Mouse (Mus musculus): ENCODE measurements around the gene Jkamp. TPM values are rescaled to one million over a fixed set of nuclear protein-coding genes. Genes with fewer than 3 reads are reported as not detected.

The Jkamp gene
- total RNA-seq, 1 experiment = 33.2 TPM

DNA sequence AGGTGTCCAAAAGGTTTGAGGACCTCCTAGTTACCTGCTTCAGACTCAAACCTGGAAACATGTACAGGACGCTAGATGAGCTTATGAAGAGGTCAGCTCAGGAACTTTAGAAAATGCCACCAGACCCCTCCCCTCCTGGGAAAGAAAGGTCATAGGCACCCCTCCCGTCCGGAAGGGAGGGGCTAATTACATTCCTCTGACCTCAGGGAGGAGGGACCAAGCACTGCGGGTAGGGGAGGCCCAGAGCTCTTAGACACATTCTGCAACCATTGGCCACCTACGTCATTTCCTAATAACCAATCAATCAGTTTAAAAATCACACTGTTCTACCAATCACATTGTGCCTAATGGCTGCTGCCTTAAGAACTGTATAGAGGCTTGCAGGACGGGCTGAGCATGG, 32.8 kb upstream of the Jkamp start:
- H3K4me3 ChIP-seq (ENCODE audit: insufficient read depth in 1 of 2, low read depth in 1 of 2, low read length in 2 of 2, poor library complexity in 1 of 2, severe bottlenecking in 1 of 2) = no peak overlapping the region
- no peaks in the 10 kb centered on the region for H3K4me1 ChIP-seq (ENCODE audit: control insufficient read depth in 2 of 2, insufficient read depth in 2 of 2, low read length in 2 of 2, poor library complexity in 1 of 2)
- no peak for TF ChIP-seq HCFC1 (IDR thresholded peaks at IDR 0.05; ENCODE audit: borderline replicate concordance, insufficient read depth, low read length)
- TF ChIP-seq CHD2 (IDR thresholded peaks at IDR 0.05; ENCODE audit: low read depth, low read length) = no peak
- TF ChIP-seq ZNF384 (IDR thresholded peaks at IDR 0.05; ENCODE audit: low read depth, low read length) = no peak
- no peak for TF ChIP-seq MAFK (IDR thresholded peaks at IDR 0.05; ENCODE audit: insufficient read depth, low read depth, low read length)
- no peak for TF ChIP-seq ZC3H11A (IDR thresholded peaks at IDR 0.05; ENCODE audit: borderline replicate concordance, low read depth, low read length)

DNA sequence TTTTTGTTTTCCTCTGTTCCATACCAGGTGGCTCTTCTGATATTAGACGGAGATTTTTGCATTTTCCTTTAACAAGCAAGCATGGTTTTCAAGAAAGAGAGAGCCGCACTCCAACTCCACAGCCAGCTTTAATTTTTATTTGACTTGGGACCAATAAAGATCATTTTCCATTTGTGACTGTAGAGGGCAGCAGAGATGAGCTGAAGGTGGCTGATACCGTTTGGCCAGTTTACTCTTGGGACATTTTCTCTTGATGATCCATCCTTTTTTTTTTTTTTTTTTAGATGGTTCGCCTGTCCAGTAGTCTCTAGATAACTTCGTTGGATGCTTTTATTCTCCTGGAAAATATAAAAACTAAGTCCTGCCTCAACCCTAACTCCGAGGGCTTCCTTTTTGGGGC, 32.1 kb upstream of the Jkamp start:
- in situ Hi-C loops (cut with MboI; ENCODE audit: low sequenced_read_pairs in 2 of 2, unreplicated experiment in 2 of 2) = no loop called here
- DNase-seq (ENCODE audit: low read depth, low spot score) = no peak
- TF ChIP-seq ZC3H11A (IDR thresholded peaks at IDR 0.05; ENCODE audit: borderline replicate concordance, low read depth, low read length) (no peak), ZNF384 (IDR thresholded peaks at IDR 0.05; ENCODE audit: low read depth, low read length) (peak; percentile 75)
- Histone ChIP-seq H3K36me3 (ENCODE audit: control insufficient read depth, insufficient read depth, low read length, poor library complexity, severe bottlenecking) (no peaks in the 10 kb centered on the region), H3K4me1 (ENCODE audit: control insufficient read depth in 2 of 2, insufficient read depth in 2 of 2, low read length in 2 of 2, poor library complexity in 1 of 2) (no peaks in the 10 kb centered on the region), H3K4me3 (ENCODE audit: insufficient read depth in 1 of 2, low read depth in 1 of 2, low read length in 2 of 2, poor library complexity in 1 of 2, severe bottlenecking in 1 of 2) (no peak overlapping the region), H3K9me3 (ENCODE audit: control insufficient read depth, insufficient read depth, low read depth, low read length) (no peaks in the 10 kb centered on the region), H3K9ac (ENCODE audit: insufficient read depth, low read depth, low read length, poor library complexity, severe bottlenecking) (no peak overlapping the region), H3K27ac (ENCODE audit: insufficient read depth, low read depth, low read length, poor library complexity, severe bottlenecking) (no peak overlapping the region)

More for the DNA sequence above, 32.8 kb upstream of the Jkamp start:
- Histone ChIP-seq H3K27ac (ENCODE audit: insufficient read depth, low read depth, low read length, poor library complexity, severe bottlenecking) (no peak overlapping the region), H3K9ac (ENCODE audit: insufficient read depth, low read depth, low read length, poor library complexity, severe bottlenecking) (no peak overlapping the region), H3K36me3 (ENCODE audit: control insufficient read depth, insufficient read depth, low read length, poor library complexity, severe bottlenecking) (no peaks in the 10 kb centered on the region), H3K9me3 (ENCODE audit: control insufficient read depth, insufficient read depth, low read depth, low read length) (no peaks in the 10 kb centered on the region)
- in situ Hi-C loops (cut with MboI; ENCODE audit: low sequenced_read_pairs in 2 of 2, unreplicated experiment in 2 of 2) = no loop called here
- DNase-seq (ENCODE audit: low read depth, low spot score) = no peak

DNA sequence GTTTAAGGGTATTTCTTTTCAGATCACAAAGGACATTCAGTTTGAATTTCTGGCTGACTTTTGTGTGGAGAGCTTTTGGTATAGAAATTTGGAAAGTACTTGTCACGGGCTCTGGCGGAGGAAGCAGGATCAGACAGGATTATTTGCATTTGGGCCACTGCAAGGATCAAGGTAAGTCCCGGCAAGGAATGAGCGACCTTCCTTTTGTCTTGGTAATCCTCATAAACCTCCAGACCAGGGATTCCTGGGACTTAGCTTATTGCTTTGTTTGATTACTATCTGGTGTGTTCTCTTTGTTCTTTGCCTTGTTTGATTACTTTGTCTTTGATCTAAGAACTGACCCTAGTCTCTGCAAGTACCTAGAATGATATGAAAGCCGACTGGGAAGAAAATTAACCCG, 31.5 kb upstream of the Jkamp start:
- Histone ChIP-seq H3K36me3 (ENCODE audit: control insufficient read depth, insufficient read depth, low read length, poor library complexity, severe bottlenecking) (no peaks in the 10 kb centered on the region), H3K4me1 (ENCODE audit: control insufficient read depth in 2 of 2, insufficient read depth in 2 of 2, low read length in 2 of 2, poor library complexity in 1 of 2) (no peaks in the 10 kb centered on the region), H3K4me3 (ENCODE audit: insufficient read depth in 1 of 2, low read depth in 1 of 2, low read length in 2 of 2, poor library complexity in 1 of 2, severe bottlenecking in 1 of 2) (no peak overlapping the region), H3K27ac (ENCODE audit: insufficient read depth, low read depth, low read length, poor library complexity, severe bottlenecking) (no peak overlapping the region), H3K9me3 (ENCODE audit: control insufficient read depth, insufficient read depth, low read depth, low read length) (no peaks in the 10 kb centered on the region), H3K9ac (ENCODE audit: insufficient read depth, low read depth, low read length, poor library complexity, severe bottlenecking) (no peak overlapping the region)
- in situ Hi-C loops (cut with MboI; ENCODE audit: low sequenced_read_pairs in 2 of 2, unreplicated experiment in 2 of 2) = no loop called here
- TF ChIP-seq ZNF384 (IDR thresholded peaks at IDR 0.05; ENCODE audit: low read depth, low read length) (no peak), MAFK (IDR thresholded peaks at IDR 0.05; ENCODE audit: insufficient read depth, low read depth, low read length) (no peak), HCFC1 (IDR thresholded peaks at IDR 0.05; ENCODE audit: borderline replicate concordance, insufficient read depth, low read length) (no peak), ZC3H11A (IDR thresholded peaks at IDR 0.05; ENCODE audit: borderline replicate concordance, low read depth, low read length) (no peak), CHD2 (IDR thresholded peaks at IDR 0.05; ENCODE audit: low read depth, low read length) (no peak)
- no peak for DNase-seq (ENCODE audit: low read depth, low spot score)

DNA sequence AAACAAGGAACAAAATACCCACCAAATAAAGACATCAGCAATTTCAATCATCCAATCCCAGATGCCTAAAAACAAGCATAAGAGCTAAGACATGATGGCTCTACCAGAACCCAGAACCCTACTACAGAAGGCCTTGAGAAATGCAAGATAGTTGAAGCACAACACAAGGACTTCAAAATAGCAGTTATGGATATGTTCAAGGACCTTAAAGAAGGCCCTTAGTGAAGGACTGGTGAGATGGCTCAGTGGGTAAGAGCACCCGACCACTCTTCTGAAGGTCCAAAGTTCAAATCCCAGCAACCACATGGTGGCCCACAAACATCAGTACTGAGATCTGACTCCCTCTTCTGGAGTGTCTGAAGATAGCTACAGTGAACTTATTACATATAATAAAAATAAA, 27.6 kb upstream of the Jkamp start:
- Histone ChIP-seq H3K4me3 (ENCODE audit: insufficient read depth in 1 of 2, low read depth in 1 of 2, low read length in 2 of 2, poor library complexity in 1 of 2, severe bottlenecking in 1 of 2) (no peak overlapping the region), H3K9ac (ENCODE audit: insufficient read depth, low read depth, low read length, poor library complexity, severe bottlenecking) (no peak overlapping the region)

DNA sequence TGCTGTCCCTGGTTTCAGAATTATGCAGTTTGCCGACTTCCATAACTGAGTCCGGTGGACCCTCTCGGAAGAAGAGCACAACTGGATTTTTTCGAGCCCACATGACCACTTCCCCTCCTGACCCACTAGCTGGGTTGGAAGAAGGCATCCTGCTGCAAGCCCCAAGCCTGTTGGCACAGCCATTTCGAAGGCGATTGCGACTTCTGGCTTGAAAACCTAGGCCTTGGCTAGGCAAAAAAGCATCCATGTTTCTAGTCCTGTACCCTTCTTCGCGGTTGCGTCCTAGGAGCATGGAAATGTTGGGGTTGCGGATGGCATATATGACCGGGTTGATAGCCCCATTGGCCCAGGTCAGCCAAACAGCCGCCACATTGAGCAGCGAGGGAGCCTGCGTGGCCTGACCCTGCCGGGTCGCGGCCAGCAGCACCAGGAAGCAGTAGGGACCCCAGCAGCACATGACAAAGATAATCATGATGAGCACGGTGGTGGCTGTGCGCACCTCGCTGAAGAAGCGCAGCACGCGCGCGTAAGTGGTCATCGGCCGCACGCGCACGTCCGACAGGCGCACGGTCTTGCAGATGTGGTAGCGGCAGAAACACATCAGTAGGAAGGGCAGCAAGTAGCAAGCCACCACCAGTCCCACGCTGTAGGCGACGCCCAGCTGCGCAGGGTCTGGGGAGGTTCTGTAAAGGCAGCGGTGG, 15.6 kb upstream of the Jkamp start:
- in situ Hi-C loops (cut with MboI; ENCODE audit: low sequenced_read_pairs in 2 of 2, unreplicated experiment in 2 of 2) = no loop called here
- no peak for TF ChIP-seq CHD2 (IDR thresholded peaks at IDR 0.05; ENCODE audit: low read depth, low read length)
- TF ChIP-seq ZNF384 (IDR thresholded peaks at IDR 0.05; ENCODE audit: low read depth, low read length) = no peak
- no peak for TF ChIP-seq HCFC1 (IDR thresholded peaks at IDR 0.05; ENCODE audit: borderline replicate concordance, insufficient read depth, low read length)
- TF ChIP-seq MAFK (IDR thresholded peaks at IDR 0.05; ENCODE audit: insufficient read depth, low read depth, low read length) = no peak
- no peak for TF ChIP-seq ZC3H11A (IDR thresholded peaks at IDR 0.05; ENCODE audit: borderline replicate concordance, low read depth, low read length)
- no peak for DNase-seq (ENCODE audit: low read depth, low spot score)

More for the DNA sequence above, 27.6 kb upstream of the Jkamp start:
- Histone ChIP-seq H3K27ac (ENCODE audit: insufficient read depth, low read depth, low read length, poor library complexity, severe bottlenecking) (no peak overlapping the region), H3K36me3 (ENCODE audit: control insufficient read depth, insufficient read depth, low read length, poor library complexity, severe bottlenecking) (no peaks in the 10 kb centered on the region), H3K4me1 (ENCODE audit: control insufficient read depth in 2 of 2, insufficient read depth in 2 of 2, low read length in 2 of 2, poor library complexity in 1 of 2) (no peaks in the 10 kb centered on the region), H3K9me3 (ENCODE audit: control insufficient read depth, insufficient read depth, low read depth, low read length) (no peaks in the 10 kb centered on the region)
- in situ Hi-C loops (cut with MboI; ENCODE audit: low sequenced_read_pairs in 2 of 2, unreplicated experiment in 2 of 2) = no loop called here
- DNase-seq (ENCODE audit: low read depth, low spot score) = no peak
- TF ChIP-seq ZNF384 (IDR thresholded peaks at IDR 0.05; ENCODE audit: low read depth, low read length) (no peak), MAFK (IDR thresholded peaks at IDR 0.05; ENCODE audit: insufficient read depth, low read depth, low read length) (no peak)

More for the DNA sequence above, 15.6 kb upstream of the Jkamp start:
- Histone ChIP-seq H3K27ac (ENCODE audit: insufficient read depth, low read depth, low read length, poor library complexity, severe bottlenecking) (no peak overlapping the region), H3K4me3 (ENCODE audit: insufficient read depth in 1 of 2, low read depth in 1 of 2, low read length in 2 of 2, poor library complexity in 1 of 2, severe bottlenecking in 1 of 2) (peak overlapping the region; percentile 77 to 78), H3K9ac (ENCODE audit: insufficient read depth, low read depth, low read length, poor library complexity, severe bottlenecking) (peak overlapping the region; percentile 71), H3K4me1 (ENCODE audit: control insufficient read depth in 2 of 2, insufficient read depth in 2 of 2, low read length in 2 of 2, poor library complexity in 1 of 2) (no peaks in the 10 kb centered on the region), H3K9me3 (ENCODE audit: control insufficient read depth, insufficient read depth, low read depth, low read length) (no peaks in the 10 kb centered on the region), H3K36me3 (ENCODE audit: control insufficient read depth, insufficient read depth, low read length, poor library complexity, severe bottlenecking) (no peaks in the 10 kb centered on the region)
